9 mouse cellular contexts compared by ENCODE assay signal in the genomic region with DNA sequence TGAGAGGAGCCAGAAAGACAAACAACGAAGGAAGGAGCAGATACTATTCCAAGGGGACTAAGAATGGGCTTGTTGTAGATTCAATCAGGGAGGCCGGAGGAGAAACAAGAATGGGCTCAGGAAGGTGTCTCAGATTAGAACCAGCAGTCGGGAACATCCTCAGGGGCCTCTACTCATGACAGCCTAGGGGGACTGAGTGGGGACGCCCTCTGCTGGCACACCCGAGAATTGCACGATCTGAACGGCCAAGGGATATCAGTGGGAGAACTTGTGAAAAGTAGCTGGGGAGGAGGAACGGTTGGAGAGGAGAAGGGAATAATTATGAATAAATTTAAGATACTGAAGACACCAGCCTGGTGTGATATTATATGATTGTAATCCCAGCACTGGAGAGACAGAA. TPM values are rescaled to one million over a fixed set of nuclear protein-coding genes. Genes with fewer than 3 reads are reported as not detected.
DNase-seq lines count a peak whose midpoint lies in the region; ATAC-seq and TF ChIP-seq lines count a peak whose summit lies in the region.
"Had no signal": no experiment of that assay in that cellular context is flagged by ENCODE, and none has a peak within 500 bp of the region (broad histone marks: within the 10 kb centered on the region; RNA-seq: fewer than 3 reads in every experiment).

No protein-coding gene starts in this region.

- no peak for TF ChIP-seq EP300 in liver, embryonic 14.5 days (IDR thresholded peaks at IDR 0.05; ENCODE audit: low read depth)

- peak; percentile 75 for DNase-seq in 3T3-L1 (ENCODE audit: low read depth, low spot score)
- DNase-seq in cerebellum, adult 18-20 months: peak; percentile 74 to 83
- DNase-seq in gastrocnemius, adult 8-10 months (ENCODE audit: low spot score in 2 of 2): peak; percentile 57 to 64
- peak; percentile 84 for DNase-seq in kidney, postnatal 10 days
- peak; percentile 26 to 38 (median 29) for DNase-seq in liver, embryonic 14.5 days (ENCODE audit: low read depth in 3 of 3, low spot score in 3 of 3)
- peak; percentile 71 for DNase-seq in right cerebral cortex, postnatal 25 days

- no peak overlapping the region for H3K27ac ChIP-seq in liver, embryonic 14.5 days
- H3K27ac ChIP-seq: liver, embryonic 15.5 days had no signal

- ATAC-seq in liver, embryonic 14.5 days (ENCODE audit: insufficient read depth): no peak
- ATAC-seq in monocyte, adult 5-6 weeks (replicated peaks; ENCODE audit: insufficient number of reproducible peaks, low FRiP score, low TSS enrichment, poor library complexity, severe bottlenecking): no peak

- H3K36me3 ChIP-seq in E14TG2a.4 (ENCODE audit: insufficient read depth, low read length): peaks cover 10% of the 10 kb centered on the region
- H3K36me3 ChIP-seq in liver, embryonic 14.5 days (replicated peaks; ENCODE audit: control insufficient read depth, insufficient read depth, low read depth): no peaks in the 10 kb centered on the region
- H3K36me3 ChIP-seq: liver, embryonic 15.5 days had no signal

- H3K9me3 ChIP-seq in E14TG2a.4 (ENCODE audit: low read length): no peaks in the 10 kb centered on the region
- H3K9me3 ChIP-seq in liver, embryonic 14.5 days (ENCODE audit: control insufficient read depth, low read length): no peaks in the 10 kb centered on the region
- H3K9me3 ChIP-seq: liver, embryonic 15.5 days had no signal

- no peak overlapping the region for H3K4me2 ChIP-seq in liver, embryonic 14.5 days (ENCODE audit: low read depth)
- H3K4me2 ChIP-seq: liver, embryonic 15.5 days had no signal

- peaks cover 51% of the 10 kb centered on the region for H3K27me3 ChIP-seq in E14TG2a.4 (ENCODE audit: insufficient read depth, low read length)
- H3K27me3 ChIP-seq in liver, embryonic 14.5 days (ENCODE audit: control insufficient read depth, insufficient read depth, low read length): peaks cover 28% of the 10 kb centered on the region

- peaks cover 73% of the 10 kb centered on the region for H3K4me1 ChIP-seq in E14TG2a.4 (replicated peaks; ENCODE audit: low read depth, low read length)
- H3K4me1 ChIP-seq in liver, embryonic 14.5 days (replicated peaks; ENCODE audit: control insufficient read depth in 2 of 2, insufficient read depth in 2 of 2, low read length in 1 of 2): peaks cover 0 to 2% of the 10 kb centered on the region in 2 experiments; a peak in 1 of 4 replicates

- no peak overlapping the region for H3K9ac ChIP-seq in liver, embryonic 14.5 days (replicated peaks)
- H3K9ac ChIP-seq: liver, embryonic 15.5 days had no signal

- 15% methylated on average over 8 of the region's 8 CpGs for WGBS in liver, embryonic 14.5 days (ENCODE audit: insufficient replicate concordance)

- peak; percentile 93 for TF ChIP-seq CTCF in E14TG2a.4 (conservative IDR thresholded peaks at IDR 0.05; ENCODE audit: low read length)
- peak; percentile 91 for TF ChIP-seq CTCF in liver, embryonic 14.5 days (IDR thresholded peaks at IDR 0.05; ENCODE audit: low read depth)

- peak overlapping the region; percentile 57; the same call in 1 of the 2 replicates for H3K4me3 ChIP-seq in E14TG2a.4 (replicated peaks; ENCODE audit: low read length)
- H3K4me3 ChIP-seq in liver, embryonic 14.5 days (ENCODE audit: insufficient read depth in 1 of 2, low read depth in 2 of 2, low read length in 2 of 2): no peak overlapping the region
- H3K4me3 ChIP-seq: liver, embryonic 15.5 days had no signal

RNA-seq across cellular contexts. Expression of a gene that starts 4.6 kb away (rescaled TPM):
- 1 to 10 TPM; 2.5 to 8.7 (median 5.1) TPM for total RNA-seq in gastrocnemius, adult 8-10 months (2022)
- 2.4 and 2.6 TPM in 2 replicates for polyA plus RNA-seq in liver, embryonic 14.5 days (2012; rRNA removed)
- polyA plus RNA-seq in liver, embryonic 14.5 days (2014; fragmentation: Nextera tagmentation; extraction: Ambion mirVana): 0.90 and 1.6 TPM in 2 replicates
- 23.2 to 34.3 TPM (median 24.7 TPM) in 3 replicates for total RNA-seq in monocyte, adult 5-6 weeks (2017)

RNA-seq across cellular contexts. Expression of a gene that starts 31.6 kb away (rescaled TPM):
- under 1 TPM; 0.19 to 0.58 (median 0.39) TPM for total RNA-seq in gastrocnemius, adult 8-10 months (2022)
- 0.02 and 0.05 TPM in 2 replicates for polyA plus RNA-seq in liver, embryonic 14.5 days (2012; rRNA removed)
- polyA plus RNA-seq in liver, embryonic 14.5 days (2014; fragmentation: Nextera tagmentation; extraction: Ambion mirVana): not detected in 2 replicates
- 25.3 to 119 TPM (median 30.9 TPM) in 3 replicates for total RNA-seq in monocyte, adult 5-6 weeks (2017)

RNA-seq across cellular contexts. Expression of a gene that starts 41.0 kb away (rescaled TPM):
- total RNA-seq in gastrocnemius, adult 8-10 months (2022): 10 to 100 TPM; 44.0 to 55.2 (median 46.2) TPM
- 38.0 and 58.0 TPM in 2 replicates for polyA plus RNA-seq in liver, embryonic 14.5 days (2012; rRNA removed)
- polyA plus RNA-seq in liver, embryonic 14.5 days (2014; fragmentation: Nextera tagmentation; extraction: Ambion mirVana): 23.2 and 26.1 TPM in 2 replicates
- 192 to 282 TPM (median 240 TPM) in 3 replicates for total RNA-seq in monocyte, adult 5-6 weeks (2017)

Comparison
In these comparisons a context has a peak if more than half of its experiments do, and no peak if none do; other contexts are left out.
1. DNase-seq: peak in every context shown above with its lines; median percentile 84 in kidney, postnatal 10 days; 78 in cerebellum, adult 18-20 months; 75 in 3T3-L1; 71 in right cerebral cortex, postnatal 25 days; 60 in gastrocnemius, adult 8-10 months; 29 in liver, embryonic 14.5 days.
2. RNA of a gene that starts 31.6 kb away (total RNA-seq): 25.3 to 119 TPM in monocyte, adult 5-6 weeks; 0.19 to 0.58 TPM in gastrocnemius, adult 8-10 months; every median in the first group is over 10 times any median in the second.